Mouse (Mus musculus): ENCODE results near the gene Tank. TPM values are rescaled to one million over a fixed set of nuclear protein-coding genes. Genes with fewer than 3 reads are reported as not detected.
A peak's percentile ranks its signal among the peaks of the same experiment; 100 is the strongest.

Gene Tank
- polyA plus RNA-seq, 1 experiment from 2014 or later: 25.7 TPM

- no peak for ATAC-seq (ENCODE audit: low read depth)
- Histone ChIP-seq H3K27ac (replicated peaks) (no peak overlapping the region), H3K36me3 (peaks cover 14% of the 10 kb centered on the region), H3K4me3 (no peak overlapping the region), H3K9me3 (no peaks in the 10 kb centered on the region), H3K9ac (no peak overlapping the region), H3K27me3 (no peaks in the 10 kb centered on the region), H3K4me2 (no peak overlapping the region), H3K4me1 (replicated peaks) (no peaks in the 10 kb centered on the region)
- 76% methylated on average over 3 of the region's 3 CpGs for WGBS
These were observed 52.6 kb downstream of the Tank start for GRCm38 (mm10) chr2:61630864-61631555.

DNA sequence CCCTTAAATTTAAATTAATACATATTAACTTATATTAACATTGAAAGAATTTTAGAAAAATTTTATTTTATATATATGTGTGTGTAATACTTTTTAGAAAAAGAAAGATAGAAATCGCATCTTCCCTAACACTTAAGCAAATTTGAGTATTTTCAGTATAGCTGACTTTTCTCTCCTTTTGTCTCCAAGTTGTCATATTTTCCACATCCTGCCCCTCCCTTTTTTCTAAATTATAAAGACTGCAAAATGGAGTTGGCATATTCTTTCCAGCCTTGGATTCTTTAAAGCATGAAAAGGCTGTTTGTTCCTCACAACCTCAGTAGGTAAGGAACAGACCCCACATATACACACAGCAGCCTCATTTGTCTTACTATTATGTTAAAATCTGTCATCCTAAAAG lies 56.7 kb downstream of the Tank start:
- ATAC-seq (ENCODE audit: low read depth): no peak
- no peak overlapping the region for H3K4me3 ChIP-seq
- H3K9me3 ChIP-seq: no peaks in the 10 kb centered on the region
- no peak overlapping the region for H3K9ac ChIP-seq
- H3K36me3 ChIP-seq: 0 out of 2 replicates have a peak, but pooled peaks cover 5% of the 10 kb centered on the region
- no peaks in the 10 kb centered on the region for H3K4me1 ChIP-seq (replicated peaks)
- WGBS: 93% methylated on average over 1 of the region's 1 CpGs
- no peak overlapping the region for H3K4me2 ChIP-seq
- H3K27me3 ChIP-seq: no peaks in the 10 kb centered on the region
- no peak overlapping the region for H3K27ac ChIP-seq (replicated peaks)

GRCm38 (mm10) chr2:61638182-61638581 lies 59.8 kb downstream of the Tank start:
- H3K4me3 ChIP-seq: no peak overlapping the region
- H3K9me3 ChIP-seq: no peaks in the 10 kb centered on the region
- H3K36me3 ChIP-seq: no peaks in the 10 kb centered on the region
- no peak overlapping the region for H3K4me2 ChIP-seq
- no peaks in the 10 kb centered on the region for H3K4me1 ChIP-seq (replicated peaks)
- ATAC-seq (ENCODE audit: low read depth): no peak
- no peaks in the 10 kb centered on the region for H3K27me3 ChIP-seq
- no peak overlapping the region for H3K27ac ChIP-seq (replicated peaks)
- 77% methylated on average over 6 of the region's 6 CpGs for WGBS
- no peak overlapping the region for H3K9ac ChIP-seq

- Histone ChIP-seq H3K4me2 (no peak overlapping the region), H3K27me3 (no peaks in the 10 kb centered on the region), H3K9me3 (no peaks in the 10 kb centered on the region), H3K36me3 (no peaks in the 10 kb centered on the region), H3K27ac (replicated peaks) (no peak overlapping the region), H3K4me1 (replicated peaks) (no peaks in the 10 kb centered on the region), H3K4me3 (no peak overlapping the region), H3K9ac (no peak overlapping the region)
- WGBS: 53% methylated on average over 6 of the region's 6 CpGs
- ATAC-seq (ENCODE audit: low read depth): peak; percentile 61; the same call in 1 of the 2 replicates
These were observed 64.3 kb downstream of the Tank start for GRCm38 (mm10) chr2:61642452-61643368.

GRCm38 (mm10) chr2:61651206-61651605 lies 72.8 kb downstream of the Tank start:
- WGBS: 77% methylated on average over 4 of the region's 4 CpGs

GRCm38 (mm10) chr2:61651640-61652039 lies 73.3 kb downstream of the Tank start:
- Histone ChIP-seq H3K9me3 (no peaks in the 10 kb centered on the region), H3K4me3 (no peak overlapping the region), H3K4me2 (no peak overlapping the region), H3K36me3 (no peaks in the 10 kb centered on the region), H3K4me1 (replicated peaks) (peaks cover 5% of the 10 kb centered on the region), H3K9ac (no peak overlapping the region), H3K27me3 (no peaks in the 10 kb centered on the region), H3K27ac (replicated peaks) (no peak overlapping the region)
- no peak for ATAC-seq (ENCODE audit: low read depth)
- WGBS: 91% methylated on average over 3 of the region's 3 CpGs

More at GRCm38 (mm10) chr2:61651206-61651605, 72.8 kb downstream of the Tank start:
- H3K27me3 ChIP-seq: no peaks in the 10 kb centered on the region
- no peak overlapping the region for H3K4me2 ChIP-seq
- ATAC-seq (ENCODE audit: low read depth): no peak
- no peak overlapping the region for H3K9ac ChIP-seq
- H3K4me3 ChIP-seq: no peak overlapping the region
- H3K27ac ChIP-seq (replicated peaks): no peak overlapping the region
- no peaks in the 10 kb centered on the region for H3K36me3 ChIP-seq
- H3K4me1 ChIP-seq (replicated peaks): peaks cover 5% of the 10 kb centered on the region
- no peaks in the 10 kb centered on the region for H3K9me3 ChIP-seq

GRCm38 (mm10) chr2:61655046-61655381 lies 76.6 kb downstream of the Tank start:
- Histone ChIP-seq H3K36me3 (no peaks in the 10 kb centered on the region), H3K9ac (peak overlapping the region; percentile 88), H3K27ac (replicated peaks) (peak overlapping the region; percentile 94), H3K4me1 (replicated peaks) (peaks cover 5% of the 10 kb centered on the region), H3K9me3 (no peaks in the 10 kb centered on the region), H3K4me2 (peak overlapping the region; percentile 89), H3K4me3 (peak overlapping the region; percentile 63), H3K27me3 (no peaks in the 10 kb centered on the region)
- peak; percentile 25; the same call in 1 of the 2 replicates for ATAC-seq (ENCODE audit: low read depth)
- 8% methylated on average over 12 of the region's 12 CpGs for WGBS

GRCm38 (mm10) chr2:61655382-61656281 lies 77.2 kb downstream of the Tank start:
- Histone ChIP-seq H3K27ac (replicated peaks) (peak overlapping the region; percentile 94), H3K4me3 (peak overlapping the region; percentile 63), H3K27me3 (no peaks in the 10 kb centered on the region), H3K4me1 (replicated peaks) (peaks cover 5% of the 10 kb centered on the region), H3K9ac (peak overlapping the region; percentile 88), H3K36me3 (no peaks in the 10 kb centered on the region), H3K4me2 (peak overlapping the region; percentile 89), H3K9me3 (no peaks in the 10 kb centered on the region)
- ATAC-seq (ENCODE audit: low read depth): peak; percentile 82
- WGBS: under 1% methylated on average over 46 of the region's 46 CpGs

DNA sequence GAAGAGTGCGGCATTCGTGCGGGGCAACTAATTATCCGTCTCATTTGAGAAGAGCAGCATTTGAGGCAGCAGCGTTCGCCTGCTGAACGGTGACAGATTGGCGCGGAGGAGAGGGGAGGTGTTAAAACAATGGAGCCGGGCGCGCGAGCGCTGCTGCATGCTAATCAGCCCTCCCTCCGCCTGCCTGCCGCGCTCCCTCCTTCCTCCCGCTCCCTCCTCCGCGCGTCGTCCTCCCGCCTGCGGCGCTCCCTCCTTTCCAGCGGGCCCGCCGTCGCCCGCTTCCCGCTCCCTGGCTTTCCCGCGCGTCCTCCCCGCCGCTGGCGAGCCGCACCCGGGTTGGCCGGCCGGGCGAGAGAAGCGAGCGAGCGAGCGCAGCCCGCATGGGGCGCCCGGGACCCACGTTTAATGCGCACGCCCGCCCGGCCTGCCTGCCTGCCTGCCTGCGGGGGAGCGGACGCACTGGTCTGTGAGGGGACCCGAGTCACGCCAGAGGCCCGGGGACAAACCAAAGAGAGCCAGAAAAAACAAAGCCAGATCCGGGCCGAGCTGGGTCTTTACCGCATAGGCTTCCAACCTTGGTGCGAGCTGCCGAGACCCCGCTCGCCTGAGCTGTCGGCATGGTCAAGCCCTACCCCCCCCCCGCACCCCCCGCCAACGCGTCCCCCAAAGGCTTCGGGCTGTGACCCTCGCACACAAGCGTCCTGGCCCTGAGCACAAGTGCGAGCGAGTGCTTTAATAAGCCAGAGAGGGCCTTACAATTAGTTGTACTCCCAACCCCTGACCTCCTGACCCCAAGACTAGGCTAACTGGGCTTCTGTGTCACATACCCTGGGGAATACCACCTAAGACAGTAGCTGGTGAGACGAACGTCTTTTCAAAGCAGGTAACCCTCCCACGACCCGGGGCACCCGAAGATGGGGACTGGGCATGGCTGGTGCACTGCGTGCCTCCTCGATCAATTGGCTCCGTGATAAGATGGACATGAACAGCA lies 78.3 kb downstream of the Tank start:
- peak overlapping the region; percentile 94 for H3K27ac ChIP-seq (replicated peaks)
- H3K36me3 ChIP-seq: no peaks in the 10 kb centered on the region
- peak overlapping the region; percentile 88 for H3K9ac ChIP-seq
- H3K27me3 ChIP-seq: no peaks in the 10 kb centered on the region
- H3K4me3 ChIP-seq: peak overlapping the region; percentile 63
- peaks cover 5% of the 10 kb centered on the region for H3K4me1 ChIP-seq (replicated peaks)
- WGBS: under 1% methylated on average over 84 of the region's 85 CpGs
- H3K4me2 ChIP-seq: peak overlapping the region; percentile 89
- no peaks in the 10 kb centered on the region for H3K9me3 ChIP-seq
- ATAC-seq (ENCODE audit: low read depth): peak; percentile 94

- ATAC-seq (ENCODE audit: low read depth): no peak
- WGBS: 87% methylated on average over 2 of the region's 2 CpGs
- peaks cover 9% of the 10 kb centered on the region for H3K4me1 ChIP-seq (replicated peaks)
- no peak overlapping the region for H3K27ac ChIP-seq (replicated peaks)
- no peaks in the 10 kb centered on the region for H3K36me3 ChIP-seq
- no peak overlapping the region for H3K9ac ChIP-seq
- H3K4me2 ChIP-seq: no peak overlapping the region
- no peak overlapping the region for H3K4me3 ChIP-seq
- H3K9me3 ChIP-seq: no peaks in the 10 kb centered on the region
- no peaks in the 10 kb centered on the region for H3K27me3 ChIP-seq
These were observed 80.9 kb downstream of the Tank start for GRCm38 (mm10) chr2:61659254-61659653.

DNA sequence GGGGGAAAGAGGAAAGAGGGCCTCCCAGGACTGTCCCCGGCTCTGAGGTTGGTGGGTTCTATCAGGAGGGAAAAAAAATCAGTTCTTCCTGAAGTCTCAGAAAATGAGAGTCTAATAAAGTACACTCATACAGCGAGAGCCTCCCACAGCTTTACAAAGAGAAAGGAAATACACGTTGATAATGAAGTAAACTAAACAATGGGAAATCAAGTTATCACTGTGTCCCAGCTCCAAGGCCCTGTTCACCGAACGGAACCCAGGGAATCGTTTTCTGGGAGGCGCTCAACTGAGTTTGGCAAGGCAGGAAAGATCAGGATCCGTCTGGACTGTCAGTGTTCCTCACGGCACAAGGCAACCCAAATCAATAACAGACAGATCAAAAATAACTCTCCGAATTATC lies 84.4 kb downstream of the Tank start:
- no peak overlapping the region for H3K4me2 ChIP-seq
- H3K9ac ChIP-seq: no peak overlapping the region
- no peaks in the 10 kb centered on the region for H3K9me3 ChIP-seq
- H3K4me1 ChIP-seq (replicated peaks): peaks cover 3% of the 10 kb centered on the region; the same call in 1 of the 2 replicates
- no peak overlapping the region for H3K4me3 ChIP-seq
- no peak for ATAC-seq (ENCODE audit: low read depth)
- no peaks in the 10 kb centered on the region for H3K36me3 ChIP-seq
- H3K27me3 ChIP-seq: no peaks in the 10 kb centered on the region
- WGBS: 78% methylated on average over 10 of the region's 10 CpGs
- no peak overlapping the region for H3K27ac ChIP-seq (replicated peaks)

Data from neural tube, embryonic 13.5 days (tissue).